Mouse (Mus musculus) layer of hippocampus, postnatal 36 days (tissue): ENCODE data around the gene Mogat2. TPM values are rescaled to one million over a fixed set of nuclear protein-coding genes. Genes with fewer than 3 reads are reported as not detected.
A peak's percentile ranks its signal among the peaks of the same experiment; 100 is the strongest.

Experiments
- DNase-seq, 2 experiments: peaks; one replicate each; pipeline ENCODE4 v3.0.0; 2022
- total RNA-seq, 2 experiments: library from RNA; stranded (reverse); gene quantifications; 2 replicates each; pipeline ENCODE4 v1.2.3; 2021

Gene Mogat2
- total RNA-seq, result not detected

GRCm38 (mm10) chr7:99238417-99238816 is at the start of gene Mogat2:
Gene Mogat2 (minus strand): TSS chr7:99238619.
- DNase-seq, result no peak

GRCm38 (mm10) chr7:99287287-99287686 is 48.9 kb upstream of the Mogat2 start:
- peak; percentile 73 for DNase-seq

DNA sequence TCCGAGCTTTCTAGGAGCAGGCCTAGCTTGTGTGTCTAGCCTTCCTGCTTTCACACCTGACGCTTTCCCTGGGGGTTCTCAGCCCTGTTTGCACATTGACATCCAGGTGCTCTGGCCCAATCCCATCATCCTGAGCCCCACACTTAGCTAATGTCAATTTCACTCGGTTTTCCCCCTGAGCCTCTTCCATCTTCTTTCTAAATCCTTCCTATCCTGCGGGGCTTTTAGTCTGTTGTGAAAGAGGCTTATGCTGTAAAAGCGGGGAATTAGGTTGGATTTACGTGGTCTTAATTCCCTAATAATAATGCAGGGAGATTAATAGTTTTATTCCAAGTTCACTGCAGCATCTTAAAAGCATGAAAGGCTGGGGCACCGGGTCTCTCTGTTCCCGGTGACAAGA is 41.2 kb upstream of the Mogat2 start:
- DNase-seq, result no peak

GRCm38 (mm10) chr7:99278309-99278708 is 39.9 kb upstream of the Mogat2 start:
- DNase-seq, result no peak

- no peak for DNase-seq
Observed at GRCm38 (mm10) chr7:99276679-99277078, 38.3 kb upstream of the Mogat2 start.

- DNase-seq, result no peak
Observed at GRCm38 (mm10) chr7:99275131-99275530, 36.7 kb upstream of the Mogat2 start.

- DNase-seq, result no peak
Observed at GRCm38 (mm10) chr7:99271630-99272029, 33.2 kb upstream of the Mogat2 start.

DNA sequence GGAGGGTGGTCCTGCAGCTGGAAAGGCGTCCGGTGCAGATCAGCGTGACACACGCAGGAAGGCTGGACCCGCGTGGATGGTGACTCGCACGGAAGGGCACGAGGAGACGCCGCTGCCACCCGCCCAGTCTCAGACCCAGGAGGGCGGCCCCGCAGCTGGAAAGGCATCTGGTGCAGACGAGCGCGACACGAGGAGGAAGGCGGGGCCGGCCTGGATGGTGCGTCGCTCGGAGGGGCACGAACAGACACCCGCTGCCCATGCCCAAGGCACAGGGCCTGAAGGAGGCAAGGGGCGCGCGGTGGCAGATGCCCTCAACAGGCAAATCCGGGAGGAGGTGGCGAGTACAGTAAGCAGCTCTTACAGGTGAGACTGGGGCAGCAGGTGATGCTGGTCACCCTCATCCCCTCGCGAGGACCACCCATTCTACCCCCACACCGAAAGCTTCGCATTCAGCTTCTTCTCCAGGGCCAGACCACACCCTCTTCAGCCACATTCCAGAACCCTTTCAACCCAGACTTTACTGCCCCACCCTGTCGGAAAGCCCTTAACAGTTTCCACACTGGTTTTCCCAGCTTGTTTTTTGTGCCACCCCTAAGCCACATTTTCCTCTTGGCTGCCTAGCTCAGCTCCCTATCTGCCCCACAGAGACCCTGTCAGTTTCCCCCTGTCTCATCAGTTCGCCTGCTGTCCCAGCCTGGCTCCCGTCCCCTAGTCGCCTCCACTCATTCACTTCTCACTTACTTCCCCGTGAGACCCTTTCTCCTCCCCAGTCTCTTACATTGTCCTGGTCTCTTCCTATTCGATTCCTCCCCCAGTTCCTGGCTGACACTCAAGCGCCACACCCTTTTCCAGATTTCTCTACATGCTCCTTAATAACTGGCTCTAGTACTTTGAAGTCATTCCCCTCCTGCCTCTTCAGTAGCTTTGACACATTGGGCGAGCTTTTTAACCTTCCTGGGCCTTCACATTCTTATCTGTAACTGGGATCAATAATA is 30.8 kb upstream of the Mogat2 start:
- no peak for DNase-seq

DNA sequence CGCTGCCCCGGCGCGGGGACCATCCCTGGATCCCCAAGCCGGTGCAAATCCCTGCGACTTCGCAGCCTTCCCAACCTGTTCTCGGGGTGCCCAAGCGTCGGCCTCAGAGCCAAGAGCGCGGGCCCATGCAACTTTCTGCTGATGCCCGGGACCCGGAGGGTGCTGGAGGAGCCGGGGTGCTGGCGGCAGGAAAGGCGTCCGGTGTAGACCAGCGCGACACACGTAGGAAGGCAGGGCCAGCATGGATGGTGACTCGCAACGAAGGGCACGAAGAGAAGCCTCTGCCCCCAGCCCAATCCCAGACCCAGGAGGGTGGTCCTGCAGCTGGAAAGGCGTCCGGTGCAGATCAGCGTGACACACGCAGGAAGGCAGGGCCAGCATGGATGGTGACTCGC is 30.1 kb upstream of the Mogat2 start:
- DNase-seq, result no peak

- DNase-seq, result peak; percentile 85 to 87
Observed at GRCm38 (mm10) chr7:99267897-99268505, 29.6 kb upstream of the Mogat2 start.

DNA sequence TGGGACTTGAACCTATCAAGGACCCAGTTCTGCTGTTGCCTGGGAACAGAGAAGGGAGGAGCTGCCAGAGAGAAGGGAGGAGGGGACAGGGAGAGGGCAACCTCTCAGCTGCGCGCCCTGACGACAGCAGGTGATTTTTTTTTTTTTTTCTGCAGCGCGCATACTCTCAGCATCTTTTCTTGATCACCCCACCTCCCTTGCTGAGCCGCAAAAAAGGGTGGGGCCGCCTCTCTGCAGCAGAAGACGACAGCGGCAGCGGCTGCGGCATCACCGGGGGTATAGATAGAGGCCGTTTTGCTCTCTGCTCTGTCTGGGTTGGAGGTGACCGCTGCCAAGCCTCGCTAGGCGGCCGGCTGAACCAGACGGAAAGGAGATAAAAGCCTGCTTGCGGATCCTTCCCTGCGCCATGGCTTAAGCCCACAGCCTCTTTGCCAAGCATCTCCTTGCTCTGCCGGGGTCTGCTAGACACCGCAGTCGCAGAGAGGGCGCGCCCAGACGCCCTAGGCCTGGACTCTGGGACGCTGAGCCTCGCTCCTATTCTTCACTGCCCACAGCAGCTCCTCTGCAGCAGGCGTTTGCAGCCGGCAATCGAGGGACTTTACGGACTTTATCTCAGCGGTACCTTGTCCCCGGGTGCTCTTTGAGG is 29.0 kb upstream of the Mogat2 start, which contains the start of gene Map6:
Gene Map6 (plus strand): TSS at position 197 of the 646 bp plus-strand sequence.
- DNase-seq, result peak; percentile 69 to 73

DNA sequence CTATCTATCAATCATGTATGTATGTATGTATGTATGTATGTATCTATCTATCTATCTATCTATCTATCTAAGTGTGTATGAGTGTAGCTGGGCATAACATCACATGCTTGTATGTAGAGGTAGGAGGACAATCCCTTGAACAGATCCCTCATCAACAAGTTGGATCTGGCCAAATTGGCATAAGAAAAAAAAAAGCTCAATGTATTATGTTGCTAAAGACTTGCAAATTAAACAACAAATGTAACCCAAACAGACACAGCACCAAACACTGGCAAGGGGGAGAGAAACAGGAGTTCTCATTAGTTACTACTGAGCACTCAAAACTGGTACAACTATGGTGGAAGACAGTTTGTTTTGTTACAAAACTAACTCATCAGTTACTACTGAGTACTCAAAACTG is 26.2 kb upstream of the Mogat2 start:
- no peak for DNase-seq

GRCm38 (mm10) chr7:99263509-99263908 is 25.1 kb upstream of the Mogat2 start:
- no peak for DNase-seq

DNA sequence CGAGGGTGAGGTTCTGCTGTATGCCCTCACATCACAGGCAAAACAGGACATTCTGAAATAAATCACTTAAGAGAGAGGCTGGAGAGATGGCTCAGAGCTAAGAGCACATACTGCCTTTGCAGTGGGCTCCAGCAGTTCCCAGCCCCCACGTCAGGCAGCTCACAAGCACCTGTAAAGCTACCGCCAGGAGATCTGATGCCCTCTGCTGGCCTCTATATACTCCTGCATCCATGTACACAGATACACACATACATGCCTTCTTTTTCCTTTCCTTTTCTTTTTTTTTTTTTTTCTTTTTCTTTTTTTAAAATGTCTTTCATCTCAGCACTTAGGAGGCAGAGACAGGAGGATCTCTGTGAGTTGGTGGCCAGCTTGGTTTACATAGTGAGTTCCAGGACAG is 23.5 kb upstream of the Mogat2 start:
- no peak for DNase-seq

- DNase-seq, result peak in 1 of 2 experiments; percentile 24
Observed at GRCm38 (mm10) chr7:99255006-99255405, 16.6 kb upstream of the Mogat2 start.

DNA sequence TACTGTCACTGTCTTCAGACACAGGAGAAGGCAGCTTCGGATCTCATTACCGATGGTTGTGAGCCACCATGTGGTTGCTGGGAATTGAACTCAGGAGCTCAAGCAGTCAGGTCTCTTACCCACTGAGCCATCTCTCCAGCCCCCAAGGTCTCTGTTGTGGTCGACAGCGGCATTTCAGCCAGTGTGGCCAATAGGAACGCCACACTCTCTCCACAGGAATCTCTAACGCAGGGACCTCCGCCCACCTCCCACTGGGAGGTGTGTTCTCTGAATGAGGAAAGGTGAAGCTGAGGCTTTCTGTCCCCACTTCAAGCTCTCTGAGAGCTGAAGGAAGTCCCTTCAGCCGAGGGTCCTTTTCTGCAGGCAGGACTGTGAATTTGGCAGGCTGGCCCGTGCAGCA is 12.0 kb upstream of the Mogat2 start:
- no peak for DNase-seq

DNA sequence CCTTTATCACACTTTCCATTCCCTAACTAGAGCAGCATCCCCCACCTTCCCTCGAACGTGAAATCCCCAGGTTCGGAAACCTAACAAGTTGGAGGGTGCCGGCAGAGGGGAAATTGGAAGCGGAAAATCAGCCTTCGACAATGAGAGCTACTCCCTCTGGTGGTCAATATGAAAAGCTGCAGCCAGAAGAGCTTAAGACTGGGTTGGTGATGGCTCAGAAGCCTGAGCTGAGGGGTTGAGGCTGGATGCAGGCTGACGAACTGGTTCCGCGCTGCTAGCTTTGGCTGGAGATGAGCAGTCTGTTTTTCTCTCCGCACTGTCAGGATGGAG is 11.1 kb upstream of the Mogat2 start:
- peak; percentile 34 to 46 for DNase-seq

DNA sequence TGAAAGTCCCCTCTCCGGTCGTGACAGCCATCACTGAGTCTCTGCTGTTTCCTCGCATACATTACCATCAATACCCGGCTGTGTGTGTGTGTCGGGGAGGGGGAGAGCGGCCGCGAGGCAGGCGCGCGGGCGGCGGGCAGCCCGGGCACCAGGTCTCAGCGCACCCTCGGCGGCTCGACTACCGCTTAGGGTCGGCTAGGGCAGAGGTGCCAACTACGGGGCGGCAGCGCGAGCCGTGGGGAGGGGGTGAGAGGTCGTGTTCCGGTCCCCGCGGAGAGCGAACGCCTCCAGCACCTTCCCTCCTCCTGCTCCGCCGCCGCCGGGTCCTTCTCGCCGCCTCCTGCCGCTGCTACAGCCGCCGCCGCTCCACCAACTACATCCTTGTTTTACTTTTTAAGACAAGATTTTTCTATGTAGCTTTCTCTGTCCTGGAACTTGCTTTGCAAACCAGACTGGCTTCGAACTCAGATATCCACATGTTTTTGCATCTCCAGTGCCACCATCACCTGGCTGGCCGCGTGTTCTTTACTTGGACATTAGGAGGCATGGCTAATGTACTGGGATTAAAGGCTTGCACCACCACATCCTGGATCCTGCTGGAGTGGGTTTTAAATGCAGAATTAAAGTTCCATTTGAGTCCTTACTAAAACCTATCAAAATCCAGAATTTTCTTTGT is 10.6 kb upstream of the Mogat2 start:
- no peak for DNase-seq

DNA sequence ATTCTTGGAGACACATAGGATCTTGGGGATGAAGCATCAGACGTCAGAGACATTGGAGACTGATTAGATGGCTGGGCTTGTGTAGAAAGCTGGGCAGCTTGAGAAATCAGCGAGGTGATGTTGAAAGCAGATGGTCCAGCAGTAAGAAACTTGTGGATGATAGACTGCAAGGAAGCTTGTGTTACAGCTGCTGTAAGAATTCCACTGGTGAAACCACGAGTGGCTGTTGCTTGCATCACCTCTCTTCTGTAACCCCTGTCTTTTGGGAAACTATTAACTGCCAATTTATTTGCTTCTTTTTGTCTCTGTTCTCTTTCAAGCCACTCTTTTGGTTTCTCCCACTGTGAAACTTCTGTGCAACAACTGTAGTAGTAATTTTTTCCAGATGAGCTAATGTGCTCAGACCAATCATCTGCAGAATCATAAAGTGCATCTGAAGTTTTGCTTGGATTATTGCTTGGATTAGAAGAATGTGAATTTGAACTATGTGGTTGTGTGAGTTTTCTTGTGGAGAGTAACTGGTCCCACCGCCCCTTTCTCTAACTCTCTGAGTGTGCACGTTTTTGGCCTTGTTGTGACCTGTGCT is 9.8 kb upstream of the Mogat2 start:
- no peak for DNase-seq

GRCm38 (mm10) chr7:99242097-99242496 is 3.7 kb upstream of the Mogat2 start:
- DNase-seq, result no peak

DNA sequence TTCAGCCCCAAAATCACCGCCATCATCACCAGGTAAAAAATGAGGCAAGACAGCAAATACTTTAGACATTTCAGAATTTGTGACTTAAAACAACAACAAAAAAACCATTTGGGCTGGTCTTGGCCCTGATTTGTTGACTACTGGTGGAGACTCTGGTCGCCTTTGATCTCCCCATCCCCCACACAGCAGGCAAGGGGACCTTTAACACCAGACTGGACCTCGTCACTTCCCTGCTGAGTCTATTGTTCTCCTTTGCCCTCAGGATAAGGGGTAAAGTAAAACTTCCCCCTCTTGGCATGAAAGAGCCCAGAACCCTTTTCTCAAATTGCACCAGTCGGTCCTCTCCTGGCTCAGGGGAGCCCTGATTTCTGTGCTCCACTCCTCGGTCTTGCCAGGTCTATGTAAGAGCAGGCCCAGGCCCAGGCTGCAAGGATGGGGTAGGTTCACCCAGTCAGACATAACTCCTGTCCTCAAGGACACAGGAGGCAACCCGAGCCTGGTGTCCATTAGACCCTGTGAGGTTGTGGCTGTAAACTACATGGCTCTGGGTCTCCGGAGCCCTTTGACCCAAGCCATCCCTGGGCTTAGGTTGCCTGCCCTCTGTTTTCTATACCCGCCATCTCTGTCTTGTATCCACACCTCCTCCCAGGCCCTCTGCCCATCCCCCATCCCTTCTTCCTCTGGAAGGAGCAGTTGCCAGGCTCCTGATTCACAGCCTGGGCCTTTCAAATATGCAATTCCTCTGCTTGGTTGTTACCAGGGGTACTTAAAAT is 1.3 kb downstream of the Mogat2 start:
- DNase-seq, result no peak

- no peak for DNase-seq
Observed at GRCm38 (mm10) chr7:99235657-99236056, 2.8 kb downstream of the Mogat2 start.
